Mouse (Mus musculus): ENCODE results near the gene Sptan1.

The Sptan1 gene

DNA sequence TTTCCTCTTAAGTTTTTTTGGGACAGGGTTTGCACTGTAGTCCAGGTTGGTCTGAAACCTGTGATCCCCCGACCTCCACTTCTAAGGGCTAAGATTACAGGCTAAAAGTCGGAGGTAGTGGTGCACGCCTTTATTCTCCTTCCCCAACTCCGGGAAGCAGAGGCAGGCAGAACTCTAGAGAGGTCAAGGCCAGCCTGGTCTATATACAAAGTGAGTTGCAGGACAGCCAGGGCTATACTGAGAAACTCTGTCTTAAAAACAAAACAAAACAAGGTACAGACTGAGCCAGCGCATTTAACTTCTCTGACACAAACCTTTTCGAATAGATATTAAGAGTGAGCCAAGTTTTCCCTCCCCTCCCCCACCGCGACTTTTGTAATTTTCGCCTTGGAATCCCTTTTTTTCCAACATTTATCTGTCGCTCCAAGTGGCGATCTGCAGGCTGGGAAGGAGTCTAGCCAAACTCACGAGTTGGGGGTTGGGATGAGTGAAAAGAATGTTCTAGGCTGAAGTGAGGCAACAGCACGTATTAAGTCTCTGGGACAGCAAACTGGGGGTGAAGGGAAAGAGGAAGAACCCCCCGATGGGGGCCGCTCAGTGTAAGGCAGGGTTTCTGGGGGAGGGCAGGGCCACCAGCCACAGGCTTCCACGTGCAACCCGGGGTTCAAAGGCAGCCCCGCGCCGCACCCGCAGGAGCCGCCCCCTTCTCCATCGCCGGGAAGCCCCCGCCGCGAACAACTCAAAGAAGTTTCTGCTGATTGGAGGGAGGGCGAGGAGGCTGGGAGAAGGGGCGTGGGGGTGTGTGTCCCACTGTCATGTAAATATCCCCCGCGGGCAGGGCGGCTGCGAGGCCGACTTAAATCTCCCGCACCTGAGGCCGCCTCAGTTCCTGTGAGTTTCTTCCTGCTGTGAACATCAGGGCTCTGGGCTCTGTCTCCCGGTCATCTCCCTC lies 96.1 kb downstream of the Sptan1 start:
- peak; percentile 30 to 53 for DNase-seq (ENCODE audit: low spot score in 2 of 2)

DNA sequence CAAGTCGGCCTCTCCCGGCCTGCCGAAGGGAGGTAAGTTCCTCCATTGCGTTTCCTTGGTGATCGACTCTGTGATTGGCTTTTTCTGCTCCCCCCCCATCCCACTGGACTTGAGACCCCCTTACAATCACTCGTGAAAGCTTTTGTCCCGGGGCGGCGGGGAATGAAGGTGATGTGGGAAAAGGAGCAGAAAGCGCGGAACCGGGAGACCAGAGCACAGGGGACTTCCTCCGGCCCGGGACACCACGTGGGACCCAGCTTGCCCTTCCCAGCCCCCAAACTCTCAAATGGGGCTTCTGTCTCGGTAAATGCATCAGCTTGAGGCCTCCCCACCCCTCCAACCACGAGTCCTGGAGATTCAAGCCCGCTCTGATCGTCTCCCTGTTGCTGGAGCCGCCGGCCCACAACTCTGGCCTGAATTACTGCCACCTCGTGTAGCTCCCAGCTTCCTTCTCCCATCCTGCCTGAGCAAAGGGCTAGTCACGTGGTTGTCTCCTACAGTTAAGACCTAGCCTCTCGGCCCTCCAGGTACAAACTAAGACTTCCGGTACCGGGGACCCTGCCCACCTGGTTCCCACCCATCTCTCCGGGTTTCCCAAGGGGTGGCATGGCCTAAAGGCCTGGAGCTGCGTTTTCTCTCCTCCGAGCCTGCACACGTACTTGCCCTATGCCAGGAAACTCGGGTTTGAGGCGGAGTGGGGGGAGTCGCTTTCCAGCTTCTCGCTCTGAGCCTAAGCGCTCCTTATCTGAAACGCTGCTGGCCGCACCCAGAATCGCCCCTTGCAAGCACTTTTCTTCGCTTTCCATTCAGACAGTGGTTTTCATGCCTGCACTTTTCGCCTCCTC lies 97.1 kb downstream of the Sptan1 start:
- DNase-seq (ENCODE audit: low spot score in 2 of 2), result peak; percentile 52 to 73

- DNase-seq (ENCODE audit: low spot score in 2 of 2), result no peak
These were observed 97.9 kb downstream of the Sptan1 start for GRCm38 (mm10) chr2:30063235-30063634.

GRCm38 (mm10) chr2:30063791-30064190 lies 98.4 kb downstream of the Sptan1 start:
- DNase-seq (ENCODE audit: low spot score in 2 of 2), result no peak

- DNase-seq (ENCODE audit: low spot score in 2 of 2), result no peak
These were observed 98.9 kb downstream of the Sptan1 start for GRCm38 (mm10) chr2:30064298-30064697.

DNA sequence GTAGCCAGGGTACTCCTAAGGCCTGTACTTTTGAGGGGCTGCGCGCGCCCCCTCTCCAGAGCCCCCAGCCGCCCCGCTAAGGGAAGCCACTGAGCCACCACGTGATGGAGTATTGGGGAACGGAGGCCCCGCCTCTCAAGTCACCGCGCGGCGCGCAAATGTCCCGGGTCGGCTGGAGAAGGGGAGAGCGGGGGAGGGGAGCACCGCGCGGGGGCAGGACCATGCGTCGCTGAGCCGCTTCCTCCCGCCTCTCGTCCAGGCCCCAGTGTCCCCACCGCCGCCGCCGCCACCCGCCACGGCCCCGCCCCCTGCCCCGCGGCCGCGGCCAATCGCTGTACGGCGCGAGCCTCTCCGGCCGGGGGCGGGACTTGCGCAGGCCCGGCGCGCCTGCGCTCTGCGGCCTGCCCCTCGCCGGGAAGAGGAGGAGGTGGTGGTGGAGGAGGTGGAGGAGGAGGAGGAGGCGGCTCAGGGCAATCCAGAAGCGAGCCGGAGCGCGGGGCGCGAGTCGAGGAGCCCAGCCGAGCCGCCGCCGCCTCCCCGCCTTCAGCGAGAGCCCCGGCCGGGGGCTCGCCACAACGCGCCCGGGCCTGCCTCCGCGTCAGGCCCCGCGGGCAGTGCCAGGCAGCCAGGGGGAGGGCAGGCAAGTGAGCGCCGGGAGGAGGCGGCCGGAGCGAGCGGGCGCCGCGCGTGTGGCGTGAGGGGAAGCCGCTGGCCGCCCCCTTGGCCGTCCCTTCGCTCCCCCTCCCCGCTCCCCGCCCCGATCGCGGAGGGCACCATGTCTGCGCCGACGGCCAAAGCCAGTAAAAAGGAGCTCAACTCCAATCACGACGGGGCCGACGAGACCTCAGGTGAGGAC lies 100.9 kb downstream of the Sptan1 start:
- DNase-seq (ENCODE audit: low spot score in 2 of 2), result peak; percentile 81 to 93

DNA sequence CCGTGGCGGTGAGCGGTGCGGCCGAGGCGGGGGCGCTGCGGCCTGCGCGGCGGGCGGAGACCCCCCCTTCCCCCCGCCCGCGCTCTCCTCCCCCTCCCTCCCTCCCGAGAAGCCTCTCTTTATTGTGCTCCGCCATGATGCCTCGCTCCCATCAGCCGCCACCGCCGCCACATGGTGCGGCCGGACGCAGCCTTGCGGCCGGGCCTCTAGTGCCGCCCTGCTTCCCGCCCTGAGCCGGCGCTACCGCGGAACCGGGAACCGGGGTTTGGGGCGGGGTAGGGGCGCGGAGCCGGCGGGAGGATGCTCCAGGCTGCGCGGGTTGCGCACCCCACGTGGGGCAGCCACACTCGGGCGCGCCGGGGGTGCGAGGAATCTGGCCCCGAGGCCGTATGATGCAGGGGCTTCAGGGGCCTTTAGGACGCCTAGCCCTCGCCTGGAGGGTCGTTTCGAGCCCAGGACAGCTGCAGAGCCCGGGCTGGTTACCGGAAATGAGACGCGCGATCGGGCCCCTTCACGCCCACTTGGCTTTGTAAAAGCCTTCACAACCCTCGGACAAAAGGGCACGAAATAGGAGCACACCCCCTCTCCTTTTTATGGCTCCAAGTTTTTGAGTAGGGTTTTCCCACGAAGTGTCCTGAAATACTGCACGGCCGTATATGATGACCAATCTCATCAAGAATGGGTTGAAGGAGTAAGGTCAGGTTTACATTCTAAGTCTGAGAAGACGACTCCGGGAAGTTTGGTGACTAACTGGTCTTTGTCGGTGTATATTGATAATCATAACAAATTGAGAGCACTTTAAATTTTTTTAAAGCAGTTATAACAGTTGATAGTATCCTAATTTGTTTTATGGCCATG lies 101.9 kb downstream of the Sptan1 start:
- peak in 1 of 2 experiments; percentile 52 for DNase-seq (ENCODE audit: low spot score in 2 of 2)

DNA sequence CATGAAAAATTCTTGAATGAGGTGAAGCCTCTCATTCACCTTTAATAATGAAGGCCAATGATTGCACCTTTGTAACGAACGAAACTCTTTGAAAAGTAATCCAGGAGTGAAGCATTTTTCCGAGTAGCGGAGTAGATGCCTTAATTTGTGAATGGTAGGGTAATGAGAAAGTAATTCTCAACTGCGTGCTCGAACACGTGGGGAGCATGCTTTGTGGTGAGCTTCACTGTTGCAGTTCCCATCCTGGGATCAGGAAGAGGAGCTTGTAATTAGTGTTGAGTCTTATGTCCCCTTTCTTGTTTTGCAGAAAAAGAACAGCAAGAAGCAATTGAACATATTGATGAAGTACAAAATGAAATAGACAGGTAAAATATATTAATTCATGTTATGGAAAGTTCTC lies 102.6 kb downstream of the Sptan1 start:
- DNase-seq (ENCODE audit: low spot score in 2 of 2), result no peak

- DNase-seq (ENCODE audit: low spot score in 2 of 2), result no peak
These were observed 107.5 kb downstream of the Sptan1 start for GRCm38 (mm10) chr2:30072875-30073274.

- DNase-seq (ENCODE audit: low spot score in 2 of 2), result no peak
These were observed 107.9 kb downstream of the Sptan1 start for GRCm38 (mm10) chr2:30073285-30073684.

DNA sequence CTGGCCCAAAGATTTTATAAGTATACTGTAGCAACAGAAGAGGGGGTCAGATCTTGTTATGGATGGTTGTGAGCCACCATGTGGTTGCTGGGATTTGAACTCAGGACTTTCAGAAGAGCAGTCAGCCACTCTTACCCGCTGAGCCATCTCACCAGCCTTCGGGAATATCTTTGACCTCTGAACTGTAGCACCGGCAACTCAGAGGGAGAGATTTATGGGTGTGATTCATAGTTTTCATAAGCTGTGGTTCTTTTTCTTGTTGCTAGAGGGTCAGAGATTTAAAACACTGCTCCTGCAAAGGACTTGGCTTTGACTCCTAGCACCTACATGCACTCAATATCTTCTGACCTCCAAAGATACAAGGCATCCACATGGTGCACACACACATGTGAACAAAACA lies 110.3 kb downstream of the Sptan1 start:
- DNase-seq (ENCODE audit: low spot score in 2 of 2), result no peak

GRCm38 (mm10) chr2:30076439-30076838 lies 111.1 kb downstream of the Sptan1 start:
- no peak for DNase-seq (ENCODE audit: low spot score in 2 of 2)

DNA sequence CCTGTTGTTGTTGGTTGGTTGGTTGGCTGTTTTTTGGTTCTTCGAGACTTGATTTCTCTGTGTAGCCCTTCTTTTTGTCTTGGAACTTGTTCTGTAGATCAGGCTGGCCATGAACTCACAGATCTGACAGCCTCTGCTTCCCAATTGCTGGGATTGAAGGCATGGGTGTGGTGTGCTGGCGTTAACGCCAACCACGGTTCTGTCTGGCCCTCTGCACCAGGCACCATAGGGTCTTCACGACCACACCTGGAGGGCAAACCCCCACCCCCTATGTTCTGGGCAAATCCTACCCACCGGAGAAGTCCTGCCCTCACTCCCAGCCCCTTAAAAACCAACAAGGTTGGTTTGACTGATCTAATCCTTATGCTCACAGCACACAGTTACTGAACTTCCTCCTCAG lies 111.6 kb downstream of the Sptan1 start:
- DNase-seq (ENCODE audit: low spot score in 2 of 2), result no peak

GRCm38 (mm10) chr2:30077502-30078348 lies 112.4 kb downstream of the Sptan1 start, which contains the start of gene Pkn3:
Gene Pkn3, plus strand, starts transcription at chr2:30077684.
- peak; percentile 78 to 81 for DNase-seq (ENCODE audit: low spot score in 2 of 2)

- DNase-seq (ENCODE audit: low spot score in 2 of 2), result no peak
These were observed 113.0 kb downstream of the Sptan1 start for GRCm38 (mm10) chr2:30078349-30078712.

- DNase-seq (ENCODE audit: low spot score in 2 of 2), result no peak
These were observed 113.4 kb downstream of the Sptan1 start for GRCm38 (mm10) chr2:30078760-30079159.

GRCm38 (mm10) chr2:30080181-30080800 lies 114.9 kb downstream of the Sptan1 start:
- no peak for DNase-seq (ENCODE audit: low spot score in 2 of 2)

All from urinary bladder, adult 18-20 months (tissue).